Mouse (Mus musculus): ENCODE results near the gene Nyx. TPM values are rescaled to one million over a fixed set of nuclear protein-coding genes. Genes with fewer than 3 reads are reported as not detected.

Gene Nyx
- polyA plus RNA-seq (2017; shearing (Covaris generic)), result 0.07 TPM

GRCm38 (mm10) chrX:13465810-13466209 is at the start of gene Nyx:
Gene Nyx (plus strand): TSS chrX:13466110.

Other genes starting within 250 kb of the Nyx start
- gene Ddx3x, start 185.1 kb upstream of the Nyx start, polyA plus RNA-seq (2017; shearing (Covaris generic)), result 152 TPM
- gene Gpr34, start 166.0 kb downstream of the Nyx start, polyA plus RNA-seq (2017; shearing (Covaris generic)), result 3.8 TPM
- gene Gpr82, start 195.3 kb downstream of the Nyx start, polyA plus RNA-seq (2017; shearing (Covaris generic)), result 0.15 TPM